ENCODE assay signal across 15 mouse cellular contexts in the genomic region with DNA sequence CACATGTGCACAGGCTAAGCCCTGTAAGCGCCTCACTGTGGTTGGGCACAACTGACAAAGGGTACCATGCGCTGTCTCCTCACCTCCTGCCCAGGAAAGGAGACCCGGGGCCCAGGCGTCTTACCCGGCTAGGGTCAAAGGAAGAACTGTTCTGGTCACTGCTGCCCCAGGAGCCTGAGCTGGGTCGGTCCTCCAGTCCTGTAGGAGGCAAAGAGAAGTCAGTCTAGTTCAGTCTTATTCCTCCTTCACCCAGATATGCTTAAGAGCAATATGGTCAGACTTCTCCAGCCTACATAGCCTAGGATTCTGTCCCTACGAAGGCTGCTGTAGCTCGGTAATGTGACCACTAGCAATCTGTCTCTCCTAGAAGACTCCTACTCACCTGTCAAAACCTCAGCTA. TPM values are rescaled to one million over a fixed set of nuclear protein-coding genes. Genes with fewer than 3 reads are reported as not detected.
DNase-seq lines count a peak whose midpoint lies in the region; ATAC-seq and TF ChIP-seq lines count a peak whose summit lies in the region.
"Had no signal": no experiment of that assay in that cellular context is flagged by ENCODE, and none has a peak within 500 bp of the region (broad histone marks: within the 10 kb centered on the region; RNA-seq: fewer than 3 reads in every experiment).

No protein-coding gene starts in this region.

- 89% methylated on average over 8 of the region's 8 CpGs for WGBS in heart, embryonic 12.5 days
- 86% methylated on average over 8 of the region's 8 CpGs for WGBS in stomach, embryonic 16.5 days
- WGBS in stomach, postnatal 0 days = 92% methylated on average over 8 of the region's 8 CpGs
- 95% methylated on average over 8 of the region's 8 CpGs for WGBS in limb, embryonic 10.5 days
- WGBS in small intestine, adult 2 months = 89% methylated on average over 8 of the region's 8 CpGs

- H3K27me3 ChIP-seq in heart, embryonic 12.5 days (replicated peaks) = no peaks in the 10 kb centered on the region
- no peaks in the 10 kb centered on the region for H3K27me3 ChIP-seq in stomach, embryonic 16.5 days (ENCODE audit: control insufficient read depth, insufficient read depth, low read length)
- H3K27me3 ChIP-seq in stomach, postnatal 0 days (ENCODE audit: control insufficient read depth, insufficient read depth, low read length) = no peaks in the 10 kb centered on the region
- no peaks in the 10 kb centered on the region for H3K27me3 ChIP-seq in limb, embryonic 10.5 days (ENCODE audit: low read depth, poor library complexity, severe bottlenecking)
- H3K27me3 ChIP-seq in small intestine, adult 2 months (ENCODE audit: control insufficient read depth, insufficient read depth, low read length) = no peaks in the 10 kb centered on the region
- H3K27me3 ChIP-seq: hindbrain, embryonic 15.5 days; kidney, embryonic 15.5 days; lung, embryonic 15.5 days; stomach, embryonic 15.5 days had no signal

- H3K9ac ChIP-seq in heart, embryonic 12.5 days = no peak overlapping the region
- no peak overlapping the region for H3K9ac ChIP-seq in stomach, embryonic 16.5 days (ENCODE audit: low read length)
- H3K9ac ChIP-seq in stomach, postnatal 0 days (ENCODE audit: low read length) = no peak overlapping the region; the same call in 1 of the 2 replicates
- H3K9ac ChIP-seq: hindbrain, embryonic 15.5 days; kidney, embryonic 15.5 days; lung, embryonic 15.5 days; stomach, embryonic 15.5 days had no signal

- no peak overlapping the region for H3K4me3 ChIP-seq in heart, embryonic 12.5 days
- no peak overlapping the region for H3K4me3 ChIP-seq in stomach, embryonic 16.5 days (replicated peaks; ENCODE audit: low read length)
- H3K4me3 ChIP-seq in stomach, postnatal 0 days (ENCODE audit: low read depth, low read length) = no peak overlapping the region
- peak overlapping the region; percentile 23 for H3K4me3 ChIP-seq in limb, embryonic 10.5 days
- H3K4me3 ChIP-seq in small intestine, adult 2 months (ENCODE audit: low read depth, low read length) = no peak overlapping the region
- H3K4me3 ChIP-seq: hindbrain, embryonic 15.5 days; kidney, embryonic 15.5 days; lung, embryonic 15.5 days; stomach, embryonic 15.5 days had no signal

- 0 out of 2 replicates have a peak overlapping the region, but pooled peaks have one; percentile 30 for H3K27ac ChIP-seq in heart, embryonic 12.5 days (ENCODE audit: poor library complexity, severe bottlenecking)
- H3K27ac ChIP-seq in stomach, embryonic 16.5 days (ENCODE audit: low read length) = peak overlapping the region; percentile 39; the same call in 1 of the 2 replicates
- no peak overlapping the region for H3K27ac ChIP-seq in stomach, postnatal 0 days (replicated peaks)
- no peak overlapping the region; the same call in 1 of the 2 replicates for H3K27ac ChIP-seq in limb, embryonic 10.5 days
- peak overlapping the region; percentile 18 for H3K27ac ChIP-seq in small intestine, adult 2 months (ENCODE audit: insufficient read depth, low read depth, low read length)
- H3K27ac ChIP-seq: kidney, embryonic 15.5 days; lung, embryonic 15.5 days had no signal

- no peak for ATAC-seq in heart, embryonic 12.5 days (ENCODE audit: insufficient number of reproducible peaks, low FRiP score)
- no peak for ATAC-seq in stomach, embryonic 16.5 days (ENCODE audit: insufficient read depth, low FRiP score)
- ATAC-seq in stomach, postnatal 0 days (ENCODE audit: low FRiP score, low TSS enrichment) = no peak
- ATAC-seq: activated CD4-positive, CD25-positive, alpha-beta regulatory T cell, adult 4 months; CD4-positive, CD25-positive, alpha-beta regulatory T cell, adult 4 months had no signal

- no peak for DNase-seq in heart, adult 18-20 months
- DNase-seq in stomach, postnatal 0 days (ENCODE audit: low spot score) = no peak
- no peak for DNase-seq in limb, embryonic 10.5 days (ENCODE audit: low spot score)
- DNase-seq in testis, postnatal 10 days (ENCODE audit: low spot score) = no peak
- no peak for DNase-seq in frontal cortex, postnatal 10 days (ENCODE audit: low spot score in 2 of 2)
- DNase-seq: right cerebral cortex, postnatal 4 days had no signal

- H3K4me2 ChIP-seq in heart, embryonic 12.5 days = no peak overlapping the region
- H3K4me2 ChIP-seq in stomach, embryonic 16.5 days (ENCODE audit: low read depth, low read length) = no peak overlapping the region
- no peak overlapping the region for H3K4me2 ChIP-seq in stomach, postnatal 0 days (replicated peaks; ENCODE audit: low read depth)
- H3K4me2 ChIP-seq: hindbrain, embryonic 15.5 days; kidney, embryonic 15.5 days; lung, embryonic 15.5 days; stomach, embryonic 15.5 days had no signal

- TF ChIP-seq EP300 in stomach, postnatal 0 days (optimal IDR thresholded peaks at IDR 0.05) = no peak

- no peak for TF ChIP-seq CTCF in stomach, postnatal 0 days (IDR thresholded peaks at IDR 0.05; ENCODE audit: low read depth)
- no peak for TF ChIP-seq CTCF in small intestine, adult 2 months (IDR thresholded peaks at IDR 0.05; ENCODE audit: extremely low read depth, insufficient read length, insufficient replicate concordance, low read depth, low read length)

- TF ChIP-seq POLR2A in small intestine, adult 2 months (IDR thresholded peaks at IDR 0.05; ENCODE audit: low read depth, low read length) = no peak

- peaks cover 89% of the 10 kb centered on the region for H3K36me3 ChIP-seq in heart, embryonic 12.5 days
- peaks cover 41% of the 10 kb centered on the region for H3K36me3 ChIP-seq in stomach, embryonic 16.5 days (ENCODE audit: control insufficient read depth, insufficient read depth, low read length)
- H3K36me3 ChIP-seq in stomach, postnatal 0 days (ENCODE audit: control insufficient read depth, insufficient read depth, low read length) = peaks cover 58% of the 10 kb centered on the region
- H3K36me3 ChIP-seq in limb, embryonic 10.5 days = peaks cover 100% of the 10 kb centered on the region
- peaks cover 44% of the 10 kb centered on the region for H3K36me3 ChIP-seq in small intestine, adult 2 months (ENCODE audit: control insufficient read depth, insufficient read depth, low read length)

- peaks cover 12% of the 10 kb centered on the region; the same call in 1 of the 2 replicates for H3K9me3 ChIP-seq in heart, embryonic 12.5 days (replicated peaks)
- H3K9me3 ChIP-seq in stomach, embryonic 16.5 days (replicated peaks; ENCODE audit: control insufficient read depth, low read length) = no peaks in the 10 kb centered on the region
- H3K9me3 ChIP-seq in stomach, postnatal 0 days (ENCODE audit: control insufficient read depth, low read length) = no peaks in the 10 kb centered on the region
- H3K9me3 ChIP-seq in limb, embryonic 10.5 days (replicated peaks) = no peaks in the 10 kb centered on the region
- H3K9me3 ChIP-seq: hindbrain, embryonic 15.5 days; kidney, embryonic 15.5 days; lung, embryonic 15.5 days; stomach, embryonic 15.5 days had no signal

- H3K4me1 ChIP-seq in heart, embryonic 12.5 days (replicated peaks) = peaks cover 50% of the 10 kb centered on the region
- H3K4me1 ChIP-seq in stomach, embryonic 16.5 days (ENCODE audit: control insufficient read depth, insufficient read depth, low read length) = peaks cover 34% of the 10 kb centered on the region
- no peaks in the 10 kb centered on the region for H3K4me1 ChIP-seq in stomach, postnatal 0 days (replicated peaks; ENCODE audit: control insufficient read depth, insufficient read depth)
- H3K4me1 ChIP-seq in limb, embryonic 10.5 days = 0 out of 2 replicates have a peak, but pooled peaks cover 9% of the 10 kb centered on the region
- peaks cover 54% of the 10 kb centered on the region for H3K4me1 ChIP-seq in small intestine, adult 2 months (ENCODE audit: control insufficient read depth, insufficient read depth, insufficient read length, low read length)

RNA-seq across cellular contexts. Expression of a gene that starts 12.2 kb away (rescaled TPM):
- 85.8 and 89.4 TPM in 2 replicates for polyA plus RNA-seq in heart, embryonic 12.5 days (2016; fragmentation: Nextera tagmentation; extraction: Ambion mirVana)
- total RNA-seq in heart, adult 18-20 months (2021) = 10 to 100 TPM; 15.6 to 17.3 TPM
- 46.1 and 57.9 TPM in 2 replicates for polyA plus RNA-seq in stomach, embryonic 16.5 days (2015; fragmentation: Nextera tagmentation; extraction: Ambion mirVana)
- polyA plus RNA-seq in stomach, postnatal 0 days (2015; fragmentation: Nextera tagmentation; extraction: Ambion mirVana) = 30.9 and 37.0 TPM in 2 replicates
- 260 and 283 TPM in 2 replicates for polyA plus RNA-seq in limb, embryonic 10.5 days (2016; fragmentation: Nextera tagmentation; extraction: Ambion mirVana)
- polyA plus RNA-seq in small intestine, adult 2 months (2012; rRNA removed) = 45.6 and 101 TPM in 2 replicates

RNA-seq across cellular contexts. Expression of a gene that starts 14.6 kb away (rescaled TPM):
- 951 and 1,026 TPM in 2 replicates for polyA plus RNA-seq in heart, embryonic 12.5 days (2016; fragmentation: Nextera tagmentation; extraction: Ambion mirVana)
- 1,000 to 10,000 TPM; 1,809 to 1,881 TPM for total RNA-seq in heart, adult 18-20 months (2021)
- 669 and 707 TPM in 2 replicates for polyA plus RNA-seq in stomach, embryonic 16.5 days (2015; fragmentation: Nextera tagmentation; extraction: Ambion mirVana)
- polyA plus RNA-seq in stomach, postnatal 0 days (2015; fragmentation: Nextera tagmentation; extraction: Ambion mirVana) = 859 and 899 TPM in 2 replicates
- 651 and 677 TPM in 2 replicates for polyA plus RNA-seq in limb, embryonic 10.5 days (2016; fragmentation: Nextera tagmentation; extraction: Ambion mirVana)
- 2,051 and 2,588 TPM in 2 replicates for polyA plus RNA-seq in small intestine, adult 2 months (2012; rRNA removed)

RNA-seq across cellular contexts. Expression of a gene that starts 21.9 kb away (rescaled TPM):
- 176 and 181 TPM in 2 replicates for polyA plus RNA-seq in heart, embryonic 12.5 days (2016; fragmentation: Nextera tagmentation; extraction: Ambion mirVana)
- total RNA-seq in heart, adult 18-20 months (2021) = 10 to 100 TPM; 93.3 to 97.7 TPM
- polyA plus RNA-seq in stomach, embryonic 16.5 days (2015; fragmentation: Nextera tagmentation; extraction: Ambion mirVana) = 131 and 139 TPM in 2 replicates
- polyA plus RNA-seq in stomach, postnatal 0 days (2015; fragmentation: Nextera tagmentation; extraction: Ambion mirVana) = 81.1 and 82.9 TPM in 2 replicates
- 453 and 469 TPM in 2 replicates for polyA plus RNA-seq in limb, embryonic 10.5 days (2016; fragmentation: Nextera tagmentation; extraction: Ambion mirVana)
- polyA plus RNA-seq in small intestine, adult 2 months (2012; rRNA removed) = 55.1 and 85.7 TPM in 2 replicates

RNA-seq across cellular contexts. Expression of a gene that starts 33.7 kb away (rescaled TPM):
- polyA plus RNA-seq in heart, embryonic 12.5 days (2016; fragmentation: Nextera tagmentation; extraction: Ambion mirVana) = 6.1 and 6.2 TPM in 2 replicates
- total RNA-seq in heart, adult 18-20 months (2021) = 1 to 10 TPM; 6.4 to 7.8 TPM
- 3.0 and 4.1 TPM in 2 replicates for polyA plus RNA-seq in stomach, embryonic 16.5 days (2015; fragmentation: Nextera tagmentation; extraction: Ambion mirVana)
- polyA plus RNA-seq in stomach, postnatal 0 days (2015; fragmentation: Nextera tagmentation; extraction: Ambion mirVana) = 4.1 and 4.5 TPM in 2 replicates
- polyA plus RNA-seq in limb, embryonic 10.5 days (2016; fragmentation: Nextera tagmentation; extraction: Ambion mirVana) = 7.2 and 7.5 TPM in 2 replicates
- 10.3 and 20.6 TPM in 2 replicates for polyA plus RNA-seq in small intestine, adult 2 months (2012; rRNA removed)

Comparison
In these comparisons a context has a peak if more than half of its experiments do, and no peak if none do; other contexts are left out.
1. H3K27ac ChIP-seq: peak in heart, embryonic 12.5 days (single experiment), stomach, embryonic 16.5 days (single experiment) and small intestine, adult 2 months (single experiment); none in stomach, postnatal 0 days (single experiment) and limb, embryonic 10.5 days (single experiment).